Mouse (Mus musculus): ENCODE data around the gene Lingo1. TPM values are rescaled to one million over a fixed set of nuclear protein-coding genes. Genes with fewer than 3 reads are reported as not detected.
A peak's percentile ranks its signal among the peaks of the same experiment; 100 is the strongest.

The Lingo1 gene
- total and polyA plus RNA-seq, 2 experiments from 2014 or later, result 110 to 192 TPM

GRCm38 (mm10) chr9:56657996-56658398 is 138.3 kb downstream of the Lingo1 start:
- Histone ChIP-seq H3K9me3 (ENCODE audit: low read length) (no peaks in the 10 kb centered on the region), H3K4me2 (ENCODE audit: low read depth, low read length, poor library complexity, severe bottlenecking) (no peak overlapping the region), H3K9ac (replicated peaks; ENCODE audit: low read length, poor library complexity, severe bottlenecking) (no peak overlapping the region), H3K27ac (ENCODE audit: low read depth, low read length) (no peak overlapping the region), H3K36me3 (ENCODE audit: insufficient read depth, low read length) (no peaks in the 10 kb centered on the region), H3K4me1 (ENCODE audit: insufficient read depth, low read length) (peaks cover 13% of the 10 kb centered on the region), H3K27me3 (ENCODE audit: insufficient read depth, low read length) (no peaks in the 10 kb centered on the region; the same call in 1 of the 2 replicates), H3K4me3 (ENCODE audit: low read depth, low read length) (no peak overlapping the region)
- DNase-seq (ENCODE audit: low spot score) (no peak), ATAC-seq (ENCODE audit: low FRiP score) (no peak)
- TF ChIP-seq CTCF (IDR thresholded peaks at IDR 0.05), result no peak
- WGBS, result 93% methylated on average over 6 of the region's 6 CpGs

GRCm38 (mm10) chr9:56656766-56657542 is 139.3 kb downstream of the Lingo1 start:
- DNase-seq (ENCODE audit: low spot score) (peak; percentile 46), ATAC-seq (ENCODE audit: low FRiP score) (no peak)
- H3K27me3 ChIP-seq (ENCODE audit: insufficient read depth, low read length), result no peaks in the 10 kb centered on the region; the same call in 1 of the 2 replicates
- H3K4me2 ChIP-seq (ENCODE audit: low read depth, low read length, poor library complexity, severe bottlenecking), result no peak overlapping the region
- H3K4me1 ChIP-seq (ENCODE audit: insufficient read depth, low read length), result peaks cover 13% of the 10 kb centered on the region
- H3K9ac ChIP-seq (replicated peaks; ENCODE audit: low read length, poor library complexity, severe bottlenecking), result 0 out of 2 replicates have a peak overlapping the region, but pooled peaks have one; percentile 13
- H3K36me3 ChIP-seq (ENCODE audit: insufficient read depth, low read length), result 0 out of 2 replicates have a peak, but pooled peaks cover 3% of the 10 kb centered on the region
- WGBS, result 54% methylated on average over 16 of the region's 16 CpGs
- no peaks in the 10 kb centered on the region for H3K9me3 ChIP-seq (ENCODE audit: low read length)
- H3K27ac ChIP-seq (ENCODE audit: low read depth, low read length), result no peak overlapping the region
- no peak for TF ChIP-seq CTCF (IDR thresholded peaks at IDR 0.05)
- no peak overlapping the region for H3K4me3 ChIP-seq (ENCODE audit: low read depth, low read length)

- no peak for TF ChIP-seq CTCF (IDR thresholded peaks at IDR 0.05)
- DNase-seq (ENCODE audit: low spot score), result peak; percentile 48
These were observed 141.1 kb downstream of the Lingo1 start for GRCm38 (mm10) chr9:56655167-56655566.

DNA sequence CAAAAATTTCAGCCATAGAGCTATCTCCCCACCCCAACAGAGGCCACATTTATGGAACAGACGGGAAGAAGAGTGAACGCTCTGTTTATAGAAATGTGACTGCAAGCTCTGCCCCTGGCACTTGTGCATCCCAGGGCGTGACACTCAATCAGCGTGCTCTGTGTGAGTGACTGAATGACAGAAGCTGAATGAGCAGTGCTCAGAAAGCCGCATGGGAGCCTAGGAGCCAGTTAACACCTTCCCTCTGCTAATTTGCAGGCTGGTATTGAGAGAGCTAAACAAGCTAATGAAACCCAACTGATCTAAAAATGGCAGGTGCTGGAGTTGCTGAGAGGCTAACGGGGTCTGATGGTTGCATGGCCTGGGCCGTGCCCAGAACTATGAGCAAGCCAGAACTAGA is 143.7 kb downstream of the Lingo1 start:
- Histone ChIP-seq H3K9ac (replicated peaks; ENCODE audit: low read length, poor library complexity, severe bottlenecking) (no peak overlapping the region), H3K4me2 (ENCODE audit: low read depth, low read length, poor library complexity, severe bottlenecking) (no peak overlapping the region), H3K36me3 (ENCODE audit: insufficient read depth, low read length) (0 out of 2 replicates have a peak, but pooled peaks cover 3% of the 10 kb centered on the region), H3K27ac (ENCODE audit: low read depth, low read length) (no peak overlapping the region), H3K4me1 (ENCODE audit: insufficient read depth, low read length) (peaks cover 13% of the 10 kb centered on the region), H3K4me3 (ENCODE audit: low read depth, low read length) (no peak overlapping the region), H3K27me3 (ENCODE audit: insufficient read depth, low read length) (no peaks in the 10 kb centered on the region; the same call in 1 of the 2 replicates), H3K9me3 (ENCODE audit: low read length) (no peaks in the 10 kb centered on the region)
- 74% methylated on average over 7 of the region's 7 CpGs for WGBS
- no peak for TF ChIP-seq CTCF (IDR thresholded peaks at IDR 0.05)
- ATAC-seq (ENCODE audit: low FRiP score), result no peak
- no peak for DNase-seq (ENCODE audit: low spot score)

More at GRCm38 (mm10) chr9:56655167-56655566, 141.1 kb downstream of the Lingo1 start:
- Histone ChIP-seq H3K36me3 (ENCODE audit: insufficient read depth, low read length) (0 out of 2 replicates have a peak, but pooled peaks cover 3% of the 10 kb centered on the region), H3K9ac (replicated peaks; ENCODE audit: low read length, poor library complexity, severe bottlenecking) (no peak overlapping the region), H3K9me3 (ENCODE audit: low read length) (no peaks in the 10 kb centered on the region), H3K27ac (ENCODE audit: low read depth, low read length) (no peak overlapping the region), H3K4me1 (ENCODE audit: insufficient read depth, low read length) (peaks cover 13% of the 10 kb centered on the region), H3K27me3 (ENCODE audit: insufficient read depth, low read length) (no peaks in the 10 kb centered on the region; the same call in 1 of the 2 replicates), H3K4me3 (ENCODE audit: low read depth, low read length) (no peak overlapping the region), H3K4me2 (ENCODE audit: low read depth, low read length, poor library complexity, severe bottlenecking) (no peak overlapping the region)
- 0 out of 2 replicates have a peak, but pooled peaks have one; percentile 28 for ATAC-seq (ENCODE audit: low FRiP score)
- 17% methylated on average over 6 of the region's 6 CpGs for WGBS

DNA sequence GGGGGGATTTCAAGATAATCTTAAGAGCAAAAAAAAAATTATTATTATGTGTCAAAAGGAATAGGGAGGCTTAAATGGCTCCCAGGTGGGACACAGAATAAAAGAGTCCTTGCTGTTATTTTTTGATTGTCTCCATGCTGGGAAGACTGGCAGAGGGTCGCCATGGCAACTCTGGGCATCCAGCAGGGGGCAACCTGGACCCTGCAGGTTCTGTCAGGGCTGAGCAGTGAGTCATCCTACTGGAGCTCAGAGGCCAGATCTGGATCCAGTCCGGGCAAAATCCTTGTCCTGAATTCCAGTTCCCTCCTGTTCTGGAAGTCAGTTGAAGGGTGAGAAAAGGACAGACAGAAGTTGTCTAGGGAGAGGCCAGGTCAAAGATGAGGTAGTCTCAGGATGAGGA is 144.7 kb downstream of the Lingo1 start:
- no peak for DNase-seq (ENCODE audit: low spot score)
- 33% methylated on average over 2 of the region's 2 CpGs for WGBS
- 0 out of 2 replicates have a peak, but pooled peaks cover 3% of the 10 kb centered on the region for H3K36me3 ChIP-seq (ENCODE audit: insufficient read depth, low read length)
- no peak overlapping the region for H3K4me3 ChIP-seq (ENCODE audit: low read depth, low read length)
- no peak overlapping the region for H3K27ac ChIP-seq (ENCODE audit: low read depth, low read length)
- TF ChIP-seq CTCF (IDR thresholded peaks at IDR 0.05), result peak; percentile 26; the same call in 1 of the 2 replicates
- ATAC-seq (ENCODE audit: low FRiP score), result no peak
- no peaks in the 10 kb centered on the region for H3K27me3 ChIP-seq (ENCODE audit: insufficient read depth, low read length)
- H3K4me1 ChIP-seq (ENCODE audit: insufficient read depth, low read length), result peaks cover 6% of the 10 kb centered on the region; the same call in 1 of the 2 replicates
- no peak overlapping the region for H3K4me2 ChIP-seq (ENCODE audit: low read depth, low read length, poor library complexity, severe bottlenecking)
- H3K9ac ChIP-seq (replicated peaks; ENCODE audit: low read length, poor library complexity, severe bottlenecking), result no peak overlapping the region
- no peaks in the 10 kb centered on the region for H3K9me3 ChIP-seq (ENCODE audit: low read length)

All from midbrain, postnatal 0 days (tissue).